Mouse (Mus musculus) small intestine, adult 10 weeks (tissue): Measurements from ENCODE around the gene Lef1. TPM values are rescaled to one million over a fixed set of nuclear protein-coding genes. Genes with fewer than 3 reads are reported as not detected.

Source experiments
- polyA plus RNA-seq: library from polyadenylated mRNA; stranded (reverse); fragments of 350-450 nt; fragmentation: Illumina TruSeq; extraction: RNeasy Lipid Tissue Mini Kit (QIAGEN cat#74804); gene quantifications from one replicate; pipeline ENCODE4 v1.2.3, GENCODE M21; 2014; ENCODE audit warnings: low replicate concordance

Lef1 gene
- 0.30 TPM for polyA plus RNA-seq

DNA sequence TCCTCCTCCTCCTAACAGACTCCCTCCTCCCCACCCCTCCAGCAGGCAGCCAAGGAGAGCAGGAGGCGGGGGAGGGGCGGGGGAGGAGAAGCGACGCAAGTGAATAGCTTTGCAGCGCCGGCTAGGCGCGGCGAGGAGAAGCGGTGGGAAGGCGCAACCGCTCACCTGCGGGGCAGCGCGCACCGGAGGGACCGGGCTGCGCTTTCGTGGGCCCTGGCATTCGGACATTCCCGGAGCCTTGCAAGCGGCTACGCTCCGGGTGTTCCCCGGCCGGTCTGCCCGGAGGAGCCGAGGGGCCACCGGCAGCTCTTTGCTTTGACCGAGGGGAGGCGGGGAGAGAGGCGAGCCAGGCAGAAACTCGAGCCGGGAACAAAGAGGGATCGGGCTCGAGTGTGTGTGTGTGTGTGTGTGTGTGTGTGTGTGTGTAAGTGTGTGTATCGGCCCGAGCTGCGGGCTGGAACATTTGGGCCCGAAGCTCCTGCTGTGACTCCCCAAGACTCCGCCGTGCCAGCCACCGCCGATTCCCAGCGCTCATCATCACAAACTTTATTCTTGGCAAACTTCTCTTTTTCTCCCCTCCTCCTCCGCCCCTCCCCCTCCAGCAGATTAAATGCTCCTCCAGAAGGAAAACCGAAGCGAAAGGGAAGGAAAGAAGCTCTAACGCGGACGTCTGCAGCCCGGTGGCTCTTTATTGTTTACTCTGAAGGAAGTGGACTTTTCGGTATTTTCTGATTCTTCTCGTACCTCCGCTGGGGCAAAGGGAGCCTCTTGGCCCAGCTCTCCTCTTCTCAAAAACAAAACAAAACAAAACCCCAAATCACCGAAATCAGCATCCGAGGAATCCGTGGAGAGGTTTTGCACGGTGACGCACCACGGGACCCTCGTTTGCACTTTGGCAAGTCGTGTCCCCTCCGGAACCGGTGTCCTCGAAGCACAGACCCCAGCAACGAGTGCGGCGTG is at the start of gene Lef1:
Gene Lef1, plus strand, starts transcription at position 281 of the 960 bp plus-strand sequence.

DNA sequence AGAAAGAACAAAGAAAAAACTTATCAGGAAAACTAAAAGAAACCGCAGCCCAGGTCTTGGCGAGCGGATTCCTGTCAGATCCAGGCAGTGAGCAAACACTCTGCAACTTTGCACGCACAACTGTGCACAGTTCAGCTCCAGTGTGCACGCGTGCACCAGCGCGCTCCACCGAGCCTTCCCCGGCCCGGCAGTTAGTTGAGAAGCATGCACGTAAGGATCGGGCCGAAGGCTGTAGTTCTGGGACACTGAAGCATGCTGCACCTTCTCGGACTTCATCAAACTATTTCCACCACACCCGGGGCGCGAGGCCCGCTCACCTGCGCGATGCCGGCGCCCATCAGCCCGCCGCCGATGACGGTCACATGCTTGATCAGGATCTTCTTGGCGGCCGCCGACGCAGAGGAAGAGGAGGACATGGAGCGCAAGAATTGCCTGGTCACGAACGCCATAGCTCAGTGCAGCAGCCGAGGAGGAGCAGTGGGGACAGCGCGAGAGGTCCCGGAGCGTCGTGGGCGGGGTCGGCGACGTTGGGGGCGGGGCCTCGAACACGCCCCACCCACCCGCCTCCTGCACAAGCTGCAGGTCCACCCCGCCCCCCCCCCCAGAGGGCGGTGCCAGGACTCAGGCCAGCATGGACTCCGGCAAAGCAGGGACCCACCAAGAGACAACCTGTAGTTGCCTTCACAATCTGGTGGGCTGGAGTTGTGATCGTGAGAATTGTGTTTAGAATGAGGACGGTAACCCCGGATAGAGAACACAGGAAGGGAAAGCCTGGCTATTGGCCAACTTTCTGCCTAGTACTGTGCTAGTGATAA is 161.5 kb downstream of the Lef1 start, which contains the start of gene Hadh:
Gene Hadh, minus strand, starts transcription at position 543 of the 815 bp plus-strand sequence.

Other genes with a start within 250 kb of the Lef1 start
- 467 TPM for gene Hadh, start 161.6 kb downstream of the Lef1 start, polyA plus RNA-seq
- gene Cyp2u1, start 192.8 kb downstream of the Lef1 start, polyA plus RNA-seq = 2.3 TPM